Mouse (Mus musculus): ENCODE data around the gene Wipf1. TPM values are rescaled to one million over a fixed set of nuclear protein-coding genes. Genes with fewer than 3 reads are reported as not detected.

The Wipf1 gene
- polyA plus RNA-seq, 1 experiment from 2014 or later: 3.9 TPM

GRCm38 (mm10) chr2:73518966-73519365 is 10.6 kb downstream of the Wipf1 start:
- no peak overlapping the region for H3K9ac ChIP-seq
- H3K4me3 ChIP-seq (replicated peaks; ENCODE audit: low read length): no peak overlapping the region
- WGBS: 92% methylated on average over 5 of the region's 5 CpGs
- ATAC-seq (ENCODE audit: low FRiP score) (no peak), DNase-seq (ENCODE audit: low spot score) (no peak)
- H3K36me3 ChIP-seq (replicated peaks; ENCODE audit: control insufficient read depth, insufficient read depth): no peaks in the 10 kb centered on the region
- H3K4me2 ChIP-seq (replicated peaks): no peak overlapping the region
- H3K27ac ChIP-seq: no peak overlapping the region
- no peaks in the 10 kb centered on the region for H3K27me3 ChIP-seq (ENCODE audit: control insufficient read depth, insufficient read depth, low read length)
- H3K9me3 ChIP-seq (ENCODE audit: control insufficient read depth, low read length): no peaks in the 10 kb centered on the region
- H3K4me1 ChIP-seq (replicated peaks; ENCODE audit: control insufficient read depth, insufficient read depth, low read length): peaks cover 4% of the 10 kb centered on the region; the same call in 1 of the 2 replicates

- Histone ChIP-seq H3K9ac (no peak overlapping the region), H3K4me1 (replicated peaks; ENCODE audit: control insufficient read depth, insufficient read depth, low read length) (peaks cover 4% of the 10 kb centered on the region; the same call in 1 of the 2 replicates), H3K4me3 (replicated peaks; ENCODE audit: low read length) (no peak overlapping the region), H3K36me3 (replicated peaks; ENCODE audit: control insufficient read depth, insufficient read depth) (no peaks in the 10 kb centered on the region), H3K27ac (no peak overlapping the region), H3K4me2 (replicated peaks) (no peak overlapping the region), H3K27me3 (ENCODE audit: control insufficient read depth, insufficient read depth, low read length) (no peaks in the 10 kb centered on the region), H3K9me3 (ENCODE audit: control insufficient read depth, low read length) (no peaks in the 10 kb centered on the region)
- ATAC-seq (ENCODE audit: low FRiP score) (no peak), DNase-seq (ENCODE audit: low spot score) (no peak)
- WGBS: 89% methylated on average over 2 of the region's 2 CpGs
Observed at GRCm38 (mm10) chr2:73518311-73518710, 11.2 kb downstream of the Wipf1 start.

- no peak overlapping the region for H3K4me3 ChIP-seq (replicated peaks; ENCODE audit: low read length)
- H3K9ac ChIP-seq: no peak overlapping the region
- WGBS: 96% methylated on average over 6 of the region's 6 CpGs
- no peaks in the 10 kb centered on the region for H3K36me3 ChIP-seq (replicated peaks; ENCODE audit: control insufficient read depth, insufficient read depth)
- H3K9me3 ChIP-seq (ENCODE audit: control insufficient read depth, low read length): no peaks in the 10 kb centered on the region
- no peaks in the 10 kb centered on the region for H3K4me1 ChIP-seq (replicated peaks; ENCODE audit: control insufficient read depth, insufficient read depth, low read length)
- no peak overlapping the region for H3K4me2 ChIP-seq (replicated peaks)
- no peak overlapping the region for H3K27ac ChIP-seq
- DNase-seq (ENCODE audit: low spot score) (no peak), ATAC-seq (ENCODE audit: low FRiP score) (no peak)
- no peaks in the 10 kb centered on the region for H3K27me3 ChIP-seq (ENCODE audit: control insufficient read depth, insufficient read depth, low read length)
Observed at GRCm38 (mm10) chr2:73514178-73514577, 15.4 kb downstream of the Wipf1 start.

- Histone ChIP-seq H3K4me2 (replicated peaks) (no peak overlapping the region), H3K9me3 (ENCODE audit: control insufficient read depth, low read length) (no peaks in the 10 kb centered on the region), H3K36me3 (replicated peaks; ENCODE audit: control insufficient read depth, insufficient read depth) (no peaks in the 10 kb centered on the region), H3K4me1 (replicated peaks; ENCODE audit: control insufficient read depth, insufficient read depth, low read length) (no peaks in the 10 kb centered on the region), H3K4me3 (replicated peaks; ENCODE audit: low read length) (no peak overlapping the region), H3K27ac (no peak overlapping the region), H3K27me3 (ENCODE audit: control insufficient read depth, insufficient read depth, low read length) (no peaks in the 10 kb centered on the region), H3K9ac (no peak overlapping the region)
- no peak for ATAC-seq (ENCODE audit: low FRiP score)
- 92% methylated on average over 2 of the region's 2 CpGs for WGBS
- DNase-seq (ENCODE audit: low spot score): no peak
Observed at GRCm38 (mm10) chr2:73513204-73513749, 16.3 kb downstream of the Wipf1 start.

GRCm38 (mm10) chr2:73512044-73512443 is 17.5 kb downstream of the Wipf1 start:
- Histone ChIP-seq H3K27ac (no peak overlapping the region), H3K27me3 (ENCODE audit: control insufficient read depth, insufficient read depth, low read length) (no peaks in the 10 kb centered on the region), H3K9me3 (ENCODE audit: control insufficient read depth, low read length) (no peaks in the 10 kb centered on the region), H3K4me1 (replicated peaks; ENCODE audit: control insufficient read depth, insufficient read depth, low read length) (no peaks in the 10 kb centered on the region), H3K36me3 (replicated peaks; ENCODE audit: control insufficient read depth, insufficient read depth) (no peaks in the 10 kb centered on the region), H3K4me3 (replicated peaks; ENCODE audit: low read length) (no peak overlapping the region), H3K9ac (no peak overlapping the region), H3K4me2 (replicated peaks) (no peak overlapping the region)
- ATAC-seq (ENCODE audit: low FRiP score): no peak
- DNase-seq (ENCODE audit: low spot score): no peak
- WGBS: 92% methylated on average over 3 of the region's 3 CpGs

GRCm38 (mm10) chr2:73510731-73511360 is 18.7 kb downstream of the Wipf1 start:
- no peaks in the 10 kb centered on the region for H3K4me1 ChIP-seq (replicated peaks; ENCODE audit: control insufficient read depth, insufficient read depth, low read length)
- no peaks in the 10 kb centered on the region for H3K36me3 ChIP-seq (replicated peaks; ENCODE audit: control insufficient read depth, insufficient read depth)
- DNase-seq (ENCODE audit: low spot score): no peak
- no peaks in the 10 kb centered on the region for H3K27me3 ChIP-seq (ENCODE audit: control insufficient read depth, insufficient read depth, low read length)
- ATAC-seq (ENCODE audit: low FRiP score): no peak
- no peak overlapping the region for H3K4me3 ChIP-seq (replicated peaks; ENCODE audit: low read length)
- WGBS: 89% methylated on average over 7 of the region's 7 CpGs
- no peaks in the 10 kb centered on the region for H3K9me3 ChIP-seq (ENCODE audit: control insufficient read depth, low read length)
- H3K27ac ChIP-seq: no peak overlapping the region
- no peak overlapping the region for H3K9ac ChIP-seq
- H3K4me2 ChIP-seq (replicated peaks): no peak overlapping the region

- WGBS: 82% methylated on average over 3 of the region's 3 CpGs
- ATAC-seq (ENCODE audit: low FRiP score): no peak
Observed at GRCm38 (mm10) chr2:73510025-73510288, 19.6 kb downstream of the Wipf1 start.

GRCm38 (mm10) chr2:73509248-73510024 is 20.1 kb downstream of the Wipf1 start:
- ATAC-seq (ENCODE audit: low FRiP score) (no peak), DNase-seq (ENCODE audit: low spot score) (no peak)
- 80% methylated on average over 15 of the region's 15 CpGs for WGBS
- Histone ChIP-seq H3K9me3 (ENCODE audit: control insufficient read depth, low read length) (no peaks in the 10 kb centered on the region), H3K27me3 (ENCODE audit: control insufficient read depth, insufficient read depth, low read length) (no peaks in the 10 kb centered on the region), H3K36me3 (replicated peaks; ENCODE audit: control insufficient read depth, insufficient read depth) (no peaks in the 10 kb centered on the region), H3K4me2 (replicated peaks) (no peak overlapping the region), H3K9ac (no peak overlapping the region), H3K4me1 (replicated peaks; ENCODE audit: control insufficient read depth, insufficient read depth, low read length) (no peaks in the 10 kb centered on the region), H3K4me3 (replicated peaks; ENCODE audit: low read length) (no peak overlapping the region), H3K27ac (no peak overlapping the region)

More at GRCm38 (mm10) chr2:73510025-73510288, 19.6 kb downstream of the Wipf1 start:
- H3K4me1 ChIP-seq (replicated peaks; ENCODE audit: control insufficient read depth, insufficient read depth, low read length): no peaks in the 10 kb centered on the region
- H3K4me2 ChIP-seq (replicated peaks): no peak overlapping the region
- no peak overlapping the region for H3K27ac ChIP-seq
- no peaks in the 10 kb centered on the region for H3K27me3 ChIP-seq (ENCODE audit: control insufficient read depth, insufficient read depth, low read length)
- no peak for DNase-seq (ENCODE audit: low spot score)
- H3K36me3 ChIP-seq (replicated peaks; ENCODE audit: control insufficient read depth, insufficient read depth): no peaks in the 10 kb centered on the region
- H3K4me3 ChIP-seq (replicated peaks; ENCODE audit: low read length): no peak overlapping the region
- no peaks in the 10 kb centered on the region for H3K9me3 ChIP-seq (ENCODE audit: control insufficient read depth, low read length)
- no peak overlapping the region for H3K9ac ChIP-seq

GRCm38 (mm10) chr2:73507886-73508285 is 21.6 kb downstream of the Wipf1 start:
- Histone ChIP-seq H3K4me1 (replicated peaks; ENCODE audit: control insufficient read depth, insufficient read depth, low read length) (no peaks in the 10 kb centered on the region), H3K27ac (no peak overlapping the region), H3K4me2 (replicated peaks) (no peak overlapping the region), H3K9ac (no peak overlapping the region), H3K36me3 (replicated peaks; ENCODE audit: control insufficient read depth, insufficient read depth) (no peaks in the 10 kb centered on the region), H3K4me3 (replicated peaks; ENCODE audit: low read length) (no peak overlapping the region), H3K27me3 (ENCODE audit: control insufficient read depth, insufficient read depth, low read length) (no peaks in the 10 kb centered on the region), H3K9me3 (ENCODE audit: control insufficient read depth, low read length) (no peaks in the 10 kb centered on the region)
- no peak for DNase-seq (ENCODE audit: low spot score)
- 81% methylated on average over 7 of the region's 7 CpGs for WGBS
- ATAC-seq (ENCODE audit: low FRiP score): no peak

Measured in hindbrain, embryonic 14.5 days (tissue).